Mouse (Mus musculus): ENCODE measurements around the gene Gldn. TPM values are rescaled to one million over a fixed set of nuclear protein-coding genes. Genes with fewer than 3 reads are reported as not detected.
A peak's percentile ranks its signal among the peaks of the same experiment; 100 is the strongest.

Gldn gene
- polyA plus RNA-seq, 1 experiment from 2014 or later = 0.35 TPM

DNA sequence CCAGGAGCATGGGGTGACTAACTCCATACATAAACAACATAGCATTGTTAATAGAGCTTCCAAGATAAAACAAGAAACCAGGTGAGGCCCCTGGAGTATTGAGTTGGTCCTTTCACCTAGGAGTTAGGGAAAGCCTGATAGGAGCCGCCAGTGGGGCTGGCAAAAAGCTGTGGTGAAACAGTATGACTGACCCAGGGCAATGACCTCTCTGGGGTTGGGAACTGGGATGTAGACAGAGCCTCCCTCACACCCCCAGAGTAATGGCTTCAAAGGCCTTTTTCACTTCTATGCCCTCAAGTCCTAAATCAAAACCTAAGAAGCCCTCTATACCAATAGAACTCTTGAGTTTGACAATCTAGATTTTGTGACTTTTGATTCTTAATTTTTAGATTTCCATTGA, 21.9 kb downstream of the Gldn start:
- Histone ChIP-seq H3K4me1 (replicated peaks) (peaks cover 7% of the 10 kb centered on the region; the same call in 1 of the 2 replicates), H3K4me2 (no peak overlapping the region), H3K27me3 (no peaks in the 10 kb centered on the region), H3K27ac (replicated peaks) (no peak overlapping the region), H3K4me3 (no peak overlapping the region), H3K36me3 (no peaks in the 10 kb centered on the region), H3K9me3 (no peaks in the 10 kb centered on the region), H3K9ac (no peak overlapping the region)
- no peak for ATAC-seq (ENCODE audit: low read depth)
- 62% methylated on average over 1 of the region's 1 CpGs for WGBS

DNA sequence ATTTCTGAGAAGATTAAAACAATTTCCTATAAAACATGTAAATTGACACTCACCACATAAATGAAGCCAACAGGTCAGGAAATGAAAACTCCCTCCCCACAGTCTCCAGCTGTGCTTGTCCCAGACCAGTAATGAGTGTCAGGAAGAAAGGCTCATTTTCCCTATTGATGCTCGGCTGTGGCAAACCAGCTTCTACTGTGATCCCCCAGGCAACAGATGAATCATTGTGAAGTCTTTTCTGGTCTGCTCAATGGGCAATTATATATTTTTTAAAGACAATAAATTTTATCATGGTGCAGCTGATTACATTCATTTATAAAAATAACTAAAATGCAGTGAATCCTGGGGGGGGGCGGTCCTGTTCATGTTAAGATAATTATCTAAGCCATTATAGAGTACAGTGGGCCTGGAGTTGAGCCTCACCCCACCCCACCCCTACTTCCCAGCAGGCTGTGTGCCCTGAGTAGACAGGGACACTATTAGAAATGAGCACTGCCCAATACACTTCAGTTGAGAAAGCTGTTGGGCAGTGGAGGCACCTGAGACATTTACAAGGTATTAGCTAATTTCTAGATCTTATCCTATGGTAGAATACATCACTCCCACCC, 22.6 kb downstream of the Gldn start:
- no peak for ATAC-seq (ENCODE audit: low read depth)

DNA sequence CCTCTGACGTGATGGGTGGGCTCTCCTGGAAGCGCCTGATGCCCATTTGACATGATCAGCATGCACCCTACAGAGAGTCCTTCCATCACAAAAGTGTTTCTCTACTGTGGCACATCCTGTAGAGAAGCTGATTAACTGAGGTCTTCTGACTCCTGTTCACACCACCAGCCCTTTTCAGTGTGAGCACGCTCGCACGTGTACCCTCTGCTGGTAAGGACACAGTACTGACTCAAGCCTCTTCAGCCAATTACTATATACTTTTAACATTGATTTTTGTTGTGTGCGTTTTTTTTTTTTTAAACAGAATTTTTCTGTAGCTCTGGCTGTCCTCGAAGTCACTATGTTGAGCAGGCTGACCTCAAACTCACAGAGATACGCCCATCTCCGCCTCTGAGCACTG, 30.1 kb downstream of the Gldn start:
- H3K4me1 ChIP-seq (replicated peaks) = no peaks in the 10 kb centered on the region
- no peak for ATAC-seq (ENCODE audit: low read depth)
- WGBS = 80% methylated on average over 9 of the region's 9 CpGs

More for the DNA sequence above, 22.6 kb downstream of the Gldn start:
- no peak overlapping the region for H3K4me2 ChIP-seq
- peaks cover 7% of the 10 kb centered on the region; the same call in 1 of the 2 replicates for H3K4me1 ChIP-seq (replicated peaks)
- WGBS = 36% methylated on average over 2 of the region's 2 CpGs
- H3K4me3 ChIP-seq = no peak overlapping the region
- no peaks in the 10 kb centered on the region for H3K36me3 ChIP-seq
- no peak overlapping the region for H3K9ac ChIP-seq
- no peaks in the 10 kb centered on the region for H3K27me3 ChIP-seq
- H3K9me3 ChIP-seq = no peaks in the 10 kb centered on the region
- no peak overlapping the region for H3K27ac ChIP-seq (replicated peaks)

GRCm38 (mm10) chr9:54323456-54323855, 37.2 kb downstream of the Gldn start:
- Histone ChIP-seq H3K27ac (replicated peaks) (no peak overlapping the region), H3K36me3 (no peaks in the 10 kb centered on the region), H3K9me3 (no peaks in the 10 kb centered on the region), H3K9ac (no peak overlapping the region), H3K4me3 (no peak overlapping the region), H3K4me2 (no peak overlapping the region), H3K4me1 (replicated peaks) (no peaks in the 10 kb centered on the region; the same call in 1 of the 2 replicates), H3K27me3 (no peaks in the 10 kb centered on the region)
- WGBS = 41% methylated on average over 8 of the region's 8 CpGs
- ATAC-seq (ENCODE audit: low read depth) = no peak

More for the DNA sequence above, 30.1 kb downstream of the Gldn start:
- Histone ChIP-seq H3K4me2 (no peak overlapping the region), H3K36me3 (no peaks in the 10 kb centered on the region), H3K27ac (replicated peaks) (no peak overlapping the region), H3K27me3 (no peaks in the 10 kb centered on the region), H3K9me3 (no peaks in the 10 kb centered on the region), H3K4me3 (no peak overlapping the region), H3K9ac (no peak overlapping the region)

- Histone ChIP-seq H3K9ac (no peak overlapping the region), H3K36me3 (no peaks in the 10 kb centered on the region), H3K27ac (replicated peaks) (no peak overlapping the region), H3K4me2 (no peak overlapping the region), H3K4me3 (no peak overlapping the region), H3K27me3 (no peaks in the 10 kb centered on the region), H3K9me3 (no peaks in the 10 kb centered on the region), H3K4me1 (replicated peaks) (no peaks in the 10 kb centered on the region)
- WGBS = 94% methylated on average over 7 of the region's 7 CpGs
- ATAC-seq (ENCODE audit: low read depth) = no peak
Observed at GRCm38 (mm10) chr9:54329201-54329600, 42.9 kb downstream of the Gldn start.

GRCm38 (mm10) chr9:54335582-54335981, 49.3 kb downstream of the Gldn start:
- H3K36me3 ChIP-seq = no peaks in the 10 kb centered on the region
- no peak overlapping the region for H3K9ac ChIP-seq
- H3K27me3 ChIP-seq = no peaks in the 10 kb centered on the region
- 27% methylated on average over 12 of the region's 12 CpGs for WGBS
- H3K4me1 ChIP-seq (replicated peaks) = peaks cover 6% of the 10 kb centered on the region; the same call in 1 of the 2 replicates
- no peak overlapping the region for H3K4me2 ChIP-seq
- no peaks in the 10 kb centered on the region for H3K9me3 ChIP-seq
- no peak overlapping the region for H3K27ac ChIP-seq (replicated peaks)
- no peak overlapping the region for H3K4me3 ChIP-seq
- no peak for ATAC-seq (ENCODE audit: low read depth)

DNA sequence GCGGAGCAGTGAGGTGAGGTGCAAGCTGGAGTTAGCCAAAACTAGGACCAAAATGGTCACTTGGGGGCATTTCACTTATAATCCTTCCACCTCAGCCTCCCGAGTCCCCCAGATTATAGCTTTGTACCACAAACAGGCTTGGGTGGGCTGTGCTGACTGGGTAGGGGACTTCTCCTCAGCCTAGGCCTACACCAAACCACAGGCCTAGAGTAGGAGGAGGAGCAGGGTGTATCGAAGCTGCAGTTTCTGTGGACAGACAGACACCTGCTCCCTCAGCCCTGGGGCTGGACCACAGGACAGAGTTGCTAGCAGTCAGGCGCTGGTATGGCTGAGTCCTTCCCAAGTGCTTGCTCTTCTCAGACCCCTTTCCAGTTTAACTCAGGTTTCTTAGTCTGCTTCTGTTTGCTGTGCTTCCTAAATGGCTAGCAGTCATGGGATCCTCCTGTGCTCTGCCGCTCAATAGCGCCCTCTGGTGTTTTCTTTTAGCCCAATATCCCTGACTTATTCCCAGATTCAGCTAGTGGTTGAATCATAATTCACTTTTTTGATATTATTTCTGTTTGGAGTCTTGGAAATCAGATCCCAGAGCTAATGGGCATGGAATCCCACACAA, 50.4 kb downstream of the Gldn start:
- peak; percentile 15; the same call in 1 of the 2 replicates for ATAC-seq (ENCODE audit: low read depth)

DNA sequence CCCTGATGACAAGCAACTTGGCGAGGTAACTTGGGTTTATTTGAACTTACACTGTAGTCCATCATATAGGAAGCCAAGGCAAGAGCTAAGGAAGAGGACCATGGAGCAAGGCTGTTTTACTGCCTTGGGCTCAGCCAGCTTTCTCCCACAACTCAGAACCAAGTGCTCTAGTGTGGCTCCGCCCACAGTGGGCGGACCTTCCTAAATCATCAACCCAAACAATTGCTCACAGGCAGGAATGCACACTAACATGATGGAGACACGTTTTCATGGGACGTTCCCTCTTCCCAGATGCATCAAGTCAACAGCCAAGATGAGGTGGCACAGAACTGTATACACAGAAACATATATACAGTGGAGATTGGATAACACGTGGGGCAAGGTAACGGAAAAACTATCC, 55.7 kb downstream of the Gldn start:
- Histone ChIP-seq H3K4me3 (no peak overlapping the region), H3K4me2 (no peak overlapping the region), H3K27me3 (no peaks in the 10 kb centered on the region), H3K9me3 (no peaks in the 10 kb centered on the region), H3K36me3 (no peaks in the 10 kb centered on the region), H3K9ac (no peak overlapping the region), H3K4me1 (replicated peaks) (no peaks in the 10 kb centered on the region), H3K27ac (replicated peaks) (no peak overlapping the region)
- WGBS = 74% methylated on average over 7 of the region's 7 CpGs
- no peak for ATAC-seq (ENCODE audit: low read depth)

More for the DNA sequence above, 50.4 kb downstream of the Gldn start:
- Histone ChIP-seq H3K36me3 (no peaks in the 10 kb centered on the region), H3K9me3 (no peaks in the 10 kb centered on the region), H3K9ac (no peak overlapping the region), H3K4me2 (no peak overlapping the region), H3K27ac (replicated peaks) (no peak overlapping the region), H3K27me3 (no peaks in the 10 kb centered on the region), H3K4me1 (replicated peaks) (peaks cover 6% of the 10 kb centered on the region; the same call in 1 of the 2 replicates), H3K4me3 (no peak overlapping the region)
- WGBS = 52% methylated on average over 6 of the region's 6 CpGs

DNA sequence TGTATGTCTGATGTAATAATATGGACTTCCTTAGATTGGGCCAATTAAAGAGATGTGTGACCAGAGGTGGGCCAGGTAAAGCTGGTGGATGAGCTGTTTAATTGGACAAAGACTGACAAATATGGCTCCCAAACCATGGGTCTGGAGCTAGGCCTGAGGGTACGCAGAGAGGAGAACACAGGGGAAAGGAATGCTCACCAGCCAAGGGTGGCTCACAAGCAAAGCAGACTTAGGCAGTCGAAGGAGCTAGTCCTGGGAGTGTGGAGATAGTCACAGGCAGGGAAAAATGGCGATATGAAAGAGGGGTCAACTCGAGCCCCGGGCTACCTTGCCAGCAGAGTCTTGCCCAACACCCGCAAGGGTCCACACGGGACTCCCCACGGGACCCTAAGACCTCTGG, 70.5 kb downstream of the Gldn start:
- 94% methylated on average over 7 of the region's 8 CpGs for WGBS
- Histone ChIP-seq H3K27ac (replicated peaks) (no peak overlapping the region), H3K27me3 (no peaks in the 10 kb centered on the region), H3K9ac (no peak overlapping the region), H3K4me3 (no peak overlapping the region), H3K36me3 (no peaks in the 10 kb centered on the region), H3K4me2 (no peak overlapping the region), H3K9me3 (no peaks in the 10 kb centered on the region), H3K4me1 (replicated peaks) (no peaks in the 10 kb centered on the region)
- ATAC-seq (ENCODE audit: low read depth) = no peak

Other genes with a start within 250 kb of the Gldn start
- gene Tnfaip8l3, start 218.1 kb upstream of the Gldn start, polyA plus RNA-seq (2015; fragmentation: Nextera tagmentation; extraction: Ambion mirVana) = 0.82 and 1.5 TPM in 2 replicates
- gene Cyp19a1, start 18.4 kb upstream of the Gldn start, polyA plus RNA-seq (2015; fragmentation: Nextera tagmentation; extraction: Ambion mirVana) = not detected in 2 replicates
- gene Dmxl2, start 215.1 kb downstream of the Gldn start, polyA plus RNA-seq (2015; fragmentation: Nextera tagmentation; extraction: Ambion mirVana) = 43.7 and 48.2 TPM in 2 replicates